Mouse (Mus musculus) CH12.LX (cell line): ENCODE measurements around the gene Rffl. TPM values are rescaled to one million over a fixed set of nuclear protein-coding genes. Genes with fewer than 3 reads are reported as not detected.
A peak's percentile ranks its signal among the peaks of the same experiment; 100 is the strongest.

Experiments
- DNase-seq: peaks from one replicate; pipeline ENCODE4 v3.0.0-alpha.2; 2013; ENCODE audit errors: extremely low read depth
- H3K27ac ChIP-seq: 2 replicates; pipeline ENCODE4 v1.5.1; 2012; ENCODE audit warnings: low read depth, mild to moderate bottlenecking, control low read depth, moderate library complexity; ENCODE audit not compliant: insufficient read depth
- H3K27me3 ChIP-seq: replicated peaks from 2 replicates; pipeline ENCODE3; 2012; ENCODE audit warnings: inconsistent platforms
- H3K36me3 ChIP-seq, 2 experiments: replicated peaks in 1 of 2; 2 replicates each; pipeline versions ENCODE3 to v1.6.1; 2012; ENCODE audit warnings: inconsistent platforms in 1 of 2, low read length in 1 of 2, mild to moderate bottlenecking in 1 of 2, mixed read lengths in 1 of 2, moderate library complexity in 1 of 2; ENCODE audit not compliant: control insufficient read depth in 1 of 2, insufficient read depth in 1 of 2
- H3K4me1 ChIP-seq, 2 experiments: 2 replicates each; pipeline ENCODE4 v1.6.1; 2012; ENCODE audit warnings: inconsistent platforms in 1 of 2, moderate library complexity in 1 of 2; ENCODE audit not compliant: insufficient read depth in 2 of 2, control insufficient read depth in 1 of 2
- H3K4me2 ChIP-seq: 2 replicates; pipeline ENCODE4 v1.6.1; 2012; ENCODE audit warnings: low read depth, mild to moderate bottlenecking, control low read depth; ENCODE audit not compliant: poor library complexity, insufficient read depth, severe bottlenecking
- H3K4me3 ChIP-seq, 3 experiments: fragments of 150-350 bp in 1 of 3; sonication (generic) in 1 of 3; replicated peaks in 1 of 3; 2 replicates each; pipeline versions ENCODE3 to v1.5.1; 2011 to 2012; ENCODE audit warnings: low read depth in 2 of 3, low read length in 2 of 3, mild to moderate bottlenecking in 2 of 3, moderate library complexity in 2 of 3, control low read depth in 1 of 3, improper control_type of control experiment in 1 of 3, inconsistent platforms in 1 of 3, mixed read lengths in 1 of 3; ENCODE audit not compliant: poor library complexity in 1 of 3
- H3K79me2 ChIP-seq: replicated peaks from 2 replicates; pipeline ENCODE4 v1.6.1; 2012; ENCODE audit warnings: mild to moderate bottlenecking, moderate library complexity; ENCODE audit not compliant: control insufficient read depth, poor library complexity, insufficient read depth, severe bottlenecking; ENCODE audit errors: extremely low read depth
- H3K9ac ChIP-seq: 2 replicates; pipeline ENCODE4 v1.6.1; 2012; ENCODE audit warnings: low read depth, mild to moderate bottlenecking, control low read depth, moderate library complexity; ENCODE audit not compliant: insufficient read depth
- H3K9me3 ChIP-seq: replicated peaks from 2 replicates; pipeline ENCODE3; 2012; ENCODE audit warnings: low read length, inconsistent platforms, mixed read lengths
- CHD1 ChIP-seq: IDR thresholded peaks from 2 replicates; pipeline ENCODE4 v1.6.1; 2012; ENCODE audit warnings: low read depth, low read length, improper control_type of control experiment, inconsistent platforms
- CHD2 ChIP-seq: IDR thresholded peaks from 2 replicates; pipeline ENCODE4 v1.6.1; 2011; ENCODE audit warnings: low read length, improper control_type of control experiment
- CTCF ChIP-seq, 2 experiments: IDR thresholded peaks in 1 of 2; conservative IDR thresholded peaks in 1 of 2; 2 replicates each; pipeline ENCODE4 v1.5.1; 2011 to 2012; ENCODE audit warnings: low read depth in 2 of 2, low read length in 2 of 2, improper control_type of control experiment in 1 of 2, inconsistent platforms in 1 of 2, mild to moderate bottlenecking in 1 of 2, moderate library complexity in 1 of 2
- E2F4 ChIP-seq: IDR thresholded peaks from 2 replicates; pipeline ENCODE4 v1.6.1; 2011; ENCODE audit warnings: low read depth, low read length, improper control_type of control experiment; ENCODE audit not compliant: insufficient replicate concordance
- EP300 ChIP-seq: IDR thresholded peaks from 2 replicates; pipeline ENCODE4 v1.6.1; 2011; ENCODE audit warnings: low read length, improper control_type of control experiment
- MAFK ChIP-seq: IDR thresholded peaks from 2 replicates; pipeline ENCODE4 v1.6.1; 2011; ENCODE audit warnings: low read length, improper control_type of control experiment; ENCODE audit not compliant: insufficient replicate concordance
- MEF2A ChIP-seq: IDR thresholded peaks from 2 replicates; pipeline ENCODE4 v1.6.1; 2014; ENCODE audit warnings: low read depth, mild to moderate bottlenecking, inconsistent platforms, low read length, improper control_type of control experiment, borderline replicate concordance
- NELFE ChIP-seq: IDR thresholded peaks from 2 replicates; pipeline ENCODE4 v1.6.1; 2011; ENCODE audit warnings: low read depth, low read length, improper control_type of control experiment
- NRF1 ChIP-seq: IDR thresholded peaks from 2 replicates; pipeline ENCODE4 v1.6.1; 2014; ENCODE audit warnings: low read depth, mild to moderate bottlenecking, inconsistent platforms, low read length, improper control_type of control experiment, moderate library complexity
- POLR2A ChIP-seq: IDR thresholded peaks from 2 replicates; pipeline ENCODE4 v1.6.1; 2011; ENCODE audit warnings: low read depth, mild to moderate bottlenecking, improper control_type of control experiment, low read length
- POLR2AphosphoS2 ChIP-seq: IDR thresholded peaks from 2 replicates; pipeline ENCODE4 v1.6.1; 2011; ENCODE audit warnings: low read depth, low read length, improper control_type of control experiment
- RAD21 ChIP-seq: IDR thresholded peaks from 2 replicates; pipeline ENCODE4 v1.6.1; 2011; ENCODE audit warnings: low read depth, mild to moderate bottlenecking, low read length, improper control_type of control experiment, moderate library complexity
- RCOR1 ChIP-seq: conservative IDR thresholded peaks from 2 replicates; pipeline ENCODE4 v1.6.1; 2012; ENCODE audit warnings: low read depth, mild to moderate bottlenecking, inconsistent platforms, low read length, improper control_type of control experiment
- SIN3A ChIP-seq: IDR thresholded peaks from 2 replicates; pipeline ENCODE4 v1.6.1; 2012; ENCODE audit warnings: low read length, improper control_type of control experiment, inconsistent platforms
- TBP ChIP-seq: conservative IDR thresholded peaks from 2 replicates; pipeline ENCODE4 v1.6.1; 2011; ENCODE audit warnings: low read depth, low read length, improper control_type of control experiment
- TCF12 ChIP-seq: IDR thresholded peaks from 2 replicates; pipeline ENCODE4 v1.6.1; 2014; ENCODE audit warnings: low read depth, mild to moderate bottlenecking, inconsistent platforms, low read length, improper control_type of control experiment
- USF1 ChIP-seq: IDR thresholded peaks from 2 replicates; pipeline ENCODE4 v1.6.1; 2014; ENCODE audit warnings: low read depth, mild to moderate bottlenecking, inconsistent platforms, low read length, improper control_type of control experiment
- ZC3H11A ChIP-seq: IDR thresholded peaks from 2 replicates; pipeline ENCODE4 v1.6.1; 2012; ENCODE audit warnings: low read depth, mild to moderate bottlenecking, inconsistent platforms, low read length, improper control_type of control experiment
- ZNF384 ChIP-seq: IDR thresholded peaks from 2 replicates; pipeline ENCODE4 v1.6.1; 2012; ENCODE audit warnings: low read depth, low read length, improper control_type of control experiment, inconsistent platforms
- dilution Hi-C: fragments of 300-500 bp; cut with MboI; formaldehyde crosslinking; loops from 2 replicates; pipeline ENCODE4 v1.14.3; 2020; ENCODE audit warnings: low sequenced_read_pairs; ENCODE audit not compliant: extremely low pct_unique_long_range_greater_than_20kb, extremely low pct_ligation_motif_present
- in situ Hi-C: fragments of 300-500 bp; cut with MboI; formaldehyde crosslinking; loops from 3 replicates; pipeline ENCODE4 v1.14.3; 2019; ENCODE audit warnings: low sequenced_read_pairs, low pct_ligation_motif_present, low pct_unique_long_range_greater_than_20kb, mixed read lengths
- polyA plus RNA-seq: library from polyadenylated mRNA; unstranded; fragments of >175 nt; gene quantifications from 2 replicates; pipeline ENCODE4 v1.2.1, GENCODE M21; 2012; ENCODE audit warnings: low read depth; ENCODE audit not compliant: insufficient read length
- total RNA-seq, 2 experiments: library from RNA; depleted of rRNA; stranded (reverse); fragments of 300-350 nt in 1 of 2; fragments of >200 nt in 1 of 2; gene quantifications; 2 replicates each; pipeline ENCODE4 v1.2.3; 2012 to 2014

Gene Rffl
- total and polyA plus RNA-seq, 3 experiments: 1.2 to 16.5 (median 3.0) TPM

- TF ChIP-seq CHD2: peak; percentile 41
- TF ChIP-seq RCOR1: no peak
- TF ChIP-seq MEF2A: peak; percentile 78; the same call in 1 of the 2 replicates
- no peak for TF ChIP-seq RAD21
- TF ChIP-seq POLR2AphosphoS2: peak; percentile 34; the same call in 1 of the 2 replicates
- TF ChIP-seq NRF1: peak; percentile 57
- TF ChIP-seq CTCF (conservative IDR thresholded peaks at IDR 0.05 in 1 of 2, IDR thresholded peaks at IDR 0.05 in 1 of 2; ENCODE audit: low read depth in 2 of 2, low read length in 2 of 2): peak; percentile 25 to 94; a peak in 2 of 4 replicates
- peak; percentile 94 for TF ChIP-seq TBP
- no peak for TF ChIP-seq E2F4
These were observed 36.9 kb upstream of the Rffl start, which contains the start of gene Nle1 (continued) for GRCm38 (mm10) chr11:82907651-82908607.

GRCm38 (mm10) chr11:82905816-82906215, 34.8 kb upstream of the Rffl start:
- peaks cover 11% of the 10 kb centered on the region for H3K27me3 ChIP-seq
- no peak overlapping the region for H3K4me3 ChIP-seq
- H3K9ac ChIP-seq: no peak overlapping the region
- H3K79me2 ChIP-seq: peaks cover 16% of the 10 kb centered on the region
- H3K27ac ChIP-seq: no peak overlapping the region
- H3K36me3 ChIP-seq: peaks cover 55 to 64% of the 10 kb centered on the region in 2 experiments
- H3K9me3 ChIP-seq: no peaks in the 10 kb centered on the region
- dilution Hi-C loops (no loop called here), in situ Hi-C loops (loop anchor here (25.0 kb wide), 2 partner anchors 281 to 506 kb away; partner anchors contain the start of genes Rasl10b, Slfn3 and Slfn4)
- peaks cover 3 to 29% of the 10 kb centered on the region in 2 experiments; a peak in 2 of 4 replicates for H3K4me1 ChIP-seq
- TF ChIP-seq CHD1 (no peak), TCF12 (no peak), EP300 (no peak), SIN3A (no peak), ZC3H11A (no peak), MAFK (no peak)
- H3K4me2 ChIP-seq: no peak overlapping the region
- no peak for DNase-seq

GRCm38 (mm10) chr11:82904952-82905351, 33.9 kb upstream of the Rffl start:
- Histone ChIP-seq H3K4me2 (no peak overlapping the region), H3K4me3 (no peak overlapping the region), H3K27ac (no peak overlapping the region), H3K4me1 (peaks cover 3 to 29% of the 10 kb centered on the region in 2 experiments; a peak in 2 of 4 replicates), H3K36me3 (peaks cover 64 to 73% of the 10 kb centered on the region in 2 experiments), H3K9ac (no peak overlapping the region), H3K27me3 (peaks cover 5% of the 10 kb centered on the region), H3K9me3 (no peaks in the 10 kb centered on the region), H3K79me2 (peaks cover 16% of the 10 kb centered on the region)
- DNase-seq: peak; percentile 40
- TF ChIP-seq USF1 (peak; percentile 39; the same call in 1 of the 2 replicates), NELFE (no peak), ZNF384 (no peak), TBP (no peak), POLR2A (no peak)
- in situ Hi-C loops: loop anchor here (25.0 kb wide), 2 partner anchors 282 to 507 kb away; partner anchors contain the start of genes Rasl10b, Slfn3 and Slfn4
- dilution Hi-C loops: no loop called here
